Mouse (Mus musculus) E14TG2a.4 (cell line): ENCODE results near the gene Synpo2l.

Experiments
- H3K27me3 ChIP-seq: 2 replicates; pipeline ENCODE4 v1.6.1; 2014; ENCODE audit warnings: low read length, control low read depth; ENCODE audit not compliant: insufficient read depth
- H3K36me3 ChIP-seq: 2 replicates; pipeline ENCODE4 v1.6.1; 2014; ENCODE audit warnings: low read length, control low read depth; ENCODE audit not compliant: insufficient read depth
- H3K4me1 ChIP-seq: replicated peaks from 2 replicates; pipeline ENCODE4 v1.6.1; 2014; ENCODE audit warnings: low read depth, low read length, control low read depth
- H3K4me3 ChIP-seq: replicated peaks from 2 replicates; pipeline ENCODE4 v1.5.1; 2014; ENCODE audit warnings: mild to moderate bottlenecking, low read length
- H3K9me3 ChIP-seq: 2 replicates; pipeline ENCODE4 v1.6.1; 2014; ENCODE audit warnings: low read length, control low read depth
- CTCF ChIP-seq: conservative IDR thresholded peaks from 2 replicates; pipeline ENCODE4 v1.5.1; 2014; ENCODE audit warnings: low read length
- NANOG ChIP-seq: IDR thresholded peaks from 2 replicates; pipeline ENCODE4 v1.6.1; 2014; ENCODE audit warnings: borderline replicate concordance, low read length, mixed read lengths
- POU5F1 ChIP-seq: IDR thresholded peaks from 2 replicates; pipeline ENCODE4 v1.6.1; 2014; ENCODE audit warnings: low read length, borderline replicate concordance

Synpo2l gene

GRCm38 (mm10) chr14:20655731-20656130, 12.4 kb downstream of the Synpo2l start:
- Histone ChIP-seq H3K9me3 (no peaks in the 10 kb centered on the region), H3K4me3 (no peak overlapping the region), H3K27me3 (peaks cover 3% of the 10 kb centered on the region; the same call in 1 of the 2 replicates), H3K36me3 (no peaks in the 10 kb centered on the region), H3K4me1 (peaks cover 31% of the 10 kb centered on the region)
- TF ChIP-seq CTCF (no peak), NANOG (no peak), POU5F1 (no peak)

GRCm38 (mm10) chr14:20654690-20655421, 13.3 kb downstream of the Synpo2l start:
- H3K4me1 ChIP-seq = peaks cover 22% of the 10 kb centered on the region
- TF ChIP-seq NANOG (no peak), POU5F1 (no peak), CTCF (no peak)
- no peaks in the 10 kb centered on the region for H3K9me3 ChIP-seq
- H3K27me3 ChIP-seq = peaks cover 3% of the 10 kb centered on the region; the same call in 1 of the 2 replicates
- no peak overlapping the region for H3K4me3 ChIP-seq
- H3K36me3 ChIP-seq = no peaks in the 10 kb centered on the region

- peaks cover 11% of the 10 kb centered on the region for H3K4me1 ChIP-seq
- peaks cover 3% of the 10 kb centered on the region; the same call in 1 of the 2 replicates for H3K27me3 ChIP-seq
- H3K36me3 ChIP-seq = no peaks in the 10 kb centered on the region
- H3K4me3 ChIP-seq = no peak overlapping the region
- no peaks in the 10 kb centered on the region for H3K9me3 ChIP-seq
- no peak for TF ChIP-seq CTCF
- no peak for TF ChIP-seq NANOG
- no peak for TF ChIP-seq POU5F1
These were observed 16.4 kb downstream of the Synpo2l start for GRCm38 (mm10) chr14:20651722-20652256.

GRCm38 (mm10) chr14:20651000-20651399, 17.2 kb downstream of the Synpo2l start:
- Histone ChIP-seq H3K4me3 (no peak overlapping the region), H3K4me1 (peaks cover 11% of the 10 kb centered on the region), H3K36me3 (no peaks in the 10 kb centered on the region), H3K9me3 (no peaks in the 10 kb centered on the region), H3K27me3 (peaks cover 3% of the 10 kb centered on the region; the same call in 1 of the 2 replicates)
- no peak for TF ChIP-seq CTCF
- no peak for TF ChIP-seq POU5F1
- no peak for TF ChIP-seq NANOG

- H3K4me1 ChIP-seq = peaks cover 20% of the 10 kb centered on the region
- TF ChIP-seq POU5F1 (no peak), CTCF (no peak), NANOG (no peak)
- H3K36me3 ChIP-seq = peaks cover 5% of the 10 kb centered on the region; the same call in 1 of the 2 replicates
- H3K9me3 ChIP-seq = no peaks in the 10 kb centered on the region
- H3K27me3 ChIP-seq = no peaks in the 10 kb centered on the region
- no peak overlapping the region for H3K4me3 ChIP-seq
These were observed 21.8 kb downstream of the Synpo2l start for GRCm38 (mm10) chr14:20646381-20646780.

- Histone ChIP-seq H3K9me3 (no peaks in the 10 kb centered on the region), H3K36me3 (peaks cover 5% of the 10 kb centered on the region; the same call in 1 of the 2 replicates), H3K4me3 (no peak overlapping the region), H3K27me3 (no peaks in the 10 kb centered on the region), H3K4me1 (peaks cover 15% of the 10 kb centered on the region)
- TF ChIP-seq CTCF (peak; percentile 25), POU5F1 (no peak), NANOG (no peak)
These were observed 22.6 kb downstream of the Synpo2l start for GRCm38 (mm10) chr14:20645547-20645946.

- peaks cover 37% of the 10 kb centered on the region for H3K4me1 ChIP-seq
- H3K27me3 ChIP-seq = no peaks in the 10 kb centered on the region
These were observed 26.7 kb downstream of the Synpo2l start for GRCm38 (mm10) chr14:20641438-20641875.

GRCm38 (mm10) chr14:20640644-20641437, 27.3 kb downstream of the Synpo2l start, which contains the start of gene Usp54:
Gene Usp54 (minus strand): TSS chr14:20641063.
- Histone ChIP-seq H3K4me1 (peaks cover 38% of the 10 kb centered on the region), H3K36me3 (peaks cover 5% of the 10 kb centered on the region; the same call in 1 of the 2 replicates), H3K9me3 (no peaks in the 10 kb centered on the region), H3K27me3 (no peaks in the 10 kb centered on the region), H3K4me3 (peak within 1 kb of the TSS; percentile 94)
- TF ChIP-seq NANOG (no peak), POU5F1 (no peak), CTCF (no peak)

More at GRCm38 (mm10) chr14:20641438-20641875, 26.7 kb downstream of the Synpo2l start:
- H3K36me3 ChIP-seq = peaks cover 5% of the 10 kb centered on the region; the same call in 1 of the 2 replicates
- H3K4me3 ChIP-seq = peak overlapping the region; percentile 94
- H3K9me3 ChIP-seq = no peaks in the 10 kb centered on the region
- TF ChIP-seq POU5F1 = no peak
- TF ChIP-seq NANOG = no peak
- no peak for TF ChIP-seq CTCF
